Mouse (Mus musculus): ENCODE results near the gene Smap2. TPM values are rescaled to one million over a fixed set of nuclear protein-coding genes. Genes with fewer than 3 reads are reported as not detected.

The Smap2 gene
- 32.2 TPM for polyA plus RNA-seq (2017; shearing (Covaris generic))

DNA sequence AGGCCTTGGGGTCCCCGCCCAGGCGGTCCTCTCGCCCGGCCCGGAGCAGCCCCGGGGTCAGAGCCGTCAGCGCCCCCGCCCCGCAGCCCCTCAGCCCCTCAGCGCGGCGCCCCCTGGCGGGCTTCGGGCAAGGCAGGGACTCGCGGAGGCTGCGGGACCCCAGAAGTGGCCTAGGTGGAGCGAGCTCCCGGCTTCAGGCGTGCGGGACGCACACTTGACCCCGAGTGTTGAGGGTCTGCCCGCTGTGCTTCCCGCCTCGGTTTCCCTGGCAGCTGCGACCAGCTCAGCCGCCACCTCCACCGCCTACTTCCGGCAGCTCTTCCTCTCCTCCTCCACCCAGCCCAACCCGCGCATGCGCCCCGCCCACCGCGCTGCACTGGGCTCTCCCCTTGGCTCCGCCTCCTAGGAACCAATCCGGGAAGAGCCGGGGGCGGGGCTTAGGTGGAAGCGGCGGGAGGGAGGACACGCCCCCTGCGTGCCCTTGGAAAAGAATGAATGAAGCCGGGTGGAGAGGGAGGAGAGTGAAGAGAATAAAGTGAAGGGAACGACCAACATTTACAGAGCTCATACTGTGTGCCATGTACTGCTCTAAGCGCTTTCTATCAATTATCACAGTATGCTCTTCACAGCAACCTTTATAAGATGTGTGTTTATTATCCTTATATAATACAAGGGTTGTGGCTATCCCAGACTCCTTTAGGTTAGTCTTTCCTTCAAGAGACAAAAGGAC is at the start of gene Smap2:
Gene Smap2, minus strand, starts transcription at position 320 of the 730 bp plus-strand sequence.

DNA sequence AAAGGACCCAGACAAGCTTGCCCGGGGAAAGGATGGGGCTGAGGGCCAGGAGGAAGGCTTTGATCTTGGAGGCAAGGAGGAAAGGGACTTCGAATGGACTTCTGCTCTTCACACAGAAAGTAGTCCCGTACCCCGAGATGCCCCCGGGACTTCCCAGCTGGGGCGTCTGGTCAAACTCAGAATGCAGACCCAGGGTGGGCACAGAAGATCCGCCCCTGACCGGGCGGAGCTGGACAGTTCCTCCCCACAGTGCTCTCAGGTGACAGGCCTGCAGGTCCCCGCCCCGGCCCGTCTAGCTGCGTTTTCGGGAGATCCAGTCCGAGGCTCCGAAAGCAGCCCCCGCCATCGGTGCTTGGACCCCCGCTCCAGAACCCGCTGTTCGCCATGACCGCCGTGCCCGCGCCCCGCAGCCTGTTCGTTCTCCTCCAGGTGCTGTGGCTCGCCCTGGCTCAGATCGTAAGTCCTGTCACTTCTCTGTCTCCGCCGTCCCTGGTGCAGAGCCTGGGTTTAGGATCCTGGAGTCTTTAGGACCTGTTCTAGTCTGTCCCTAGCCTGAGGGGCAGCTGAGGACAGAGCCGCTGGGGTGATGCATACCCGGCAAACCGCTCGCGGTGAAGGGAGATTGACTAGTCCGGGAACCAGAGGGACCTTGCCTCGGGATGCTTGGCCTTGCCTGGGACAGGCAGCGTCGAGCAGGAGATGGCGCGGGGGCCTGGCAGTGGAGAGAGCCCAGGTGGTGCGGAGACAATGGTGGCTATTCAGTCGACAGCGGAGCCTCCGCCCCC is 22.5 kb upstream of the Smap2 start, which contains the start of gene Col9a2:
Gene Col9a2, plus strand, starts transcription at position 55 of the 785 bp plus-strand sequence.

DNA sequence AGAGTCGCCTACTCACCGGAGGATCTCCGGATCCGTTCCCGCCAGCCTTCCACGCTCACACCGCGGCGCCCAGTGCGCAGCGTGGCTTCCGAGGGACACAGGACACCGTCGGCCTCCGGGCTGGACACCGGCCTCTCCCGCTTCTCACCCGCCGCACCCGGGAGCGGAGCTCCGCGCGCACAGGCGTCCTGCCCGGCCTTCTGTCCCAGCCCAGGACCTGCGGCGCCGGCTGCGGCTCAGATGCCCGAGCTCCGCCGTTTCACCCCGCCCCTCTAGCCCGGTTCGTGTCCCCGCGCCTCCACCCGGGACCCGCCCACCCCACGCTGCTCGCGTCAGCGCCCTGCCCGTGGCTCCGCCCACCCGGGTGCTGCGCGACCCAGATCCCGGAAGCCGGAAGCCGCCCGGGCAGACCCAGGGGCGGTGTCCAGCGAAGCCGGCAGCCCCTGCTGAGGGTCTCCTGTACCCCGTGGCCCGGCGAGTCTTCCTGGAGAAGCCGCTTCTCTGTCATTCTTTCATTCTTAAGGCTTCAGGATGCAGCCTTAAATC is 65.5 kb downstream of the Smap2 start, which contains the start of gene Zfp69:
Gene Zfp69, minus strand, starts transcription at position 272 of the 546 bp plus-strand sequence.

DNA sequence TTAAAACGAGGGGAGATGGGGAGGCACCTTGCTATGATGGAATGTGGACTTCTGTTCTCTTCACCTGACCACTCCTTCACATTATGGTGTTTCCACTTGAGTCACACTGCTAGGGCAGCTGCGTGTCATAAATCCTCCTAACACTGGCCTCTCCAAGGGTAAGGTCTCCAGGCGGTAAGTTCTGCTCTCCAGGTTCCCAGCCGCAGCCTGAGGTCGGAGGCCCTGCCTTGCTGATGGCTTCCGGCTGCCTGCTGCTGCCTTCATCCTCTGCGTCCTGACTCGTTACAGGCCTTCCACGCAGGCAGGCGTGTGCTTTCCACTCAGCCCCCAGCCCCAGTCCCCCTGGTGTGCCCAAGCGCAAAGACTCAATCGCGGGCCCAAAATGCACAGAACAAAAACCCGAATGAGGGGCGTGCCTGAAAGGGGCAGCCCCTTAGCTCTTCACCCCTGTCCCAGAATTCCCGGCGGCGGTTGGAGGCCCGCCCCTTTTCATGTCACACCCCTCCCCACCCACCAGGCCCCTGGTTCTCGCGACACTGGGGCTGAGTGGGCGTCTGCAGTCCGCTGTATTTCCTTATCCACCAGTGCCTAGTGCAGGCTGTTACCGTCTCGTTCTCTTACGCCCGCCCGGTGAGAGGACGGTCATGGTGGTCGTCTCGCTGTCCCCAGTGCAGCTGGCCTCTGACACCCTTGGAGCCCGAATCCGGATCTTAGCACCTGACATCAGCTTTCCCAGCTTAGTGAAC is 92.3 kb downstream of the Smap2 start, which contains the start of gene Exo5:
Gene Exo5, minus strand, starts transcription at position 464 of the 746 bp plus-strand sequence.

Other genes with a start within 250 kb of the Smap2 start
- 59.8 TPM for gene Nfyc, start 185.7 kb downstream of the Smap2 start, polyA plus RNA-seq (2017; shearing (Covaris generic))
- gene Rims3, start 162.4 kb downstream of the Smap2 start, polyA plus RNA-seq (2017; shearing (Covaris generic)), result 0.94 TPM
- gene Exo5, start 92.2 kb downstream of the Smap2 start, polyA plus RNA-seq (2017; shearing (Covaris generic)), result 33.1 TPM
- 1.1 TPM for gene Zfp69, start 65.5 kb downstream of the Smap2 start, polyA plus RNA-seq (2017; shearing (Covaris generic))
- not detected for gene Col9a2, start 22.1 kb upstream of the Smap2 start, polyA plus RNA-seq (2017; shearing (Covaris generic))
- 63.1 TPM for gene Zmpste24, start 81.0 kb upstream of the Smap2 start, polyA plus RNA-seq (2017; shearing (Covaris generic))
- not detected for gene Tmco2, start 92.0 kb upstream of the Smap2 start, polyA plus RNA-seq (2017; shearing (Covaris generic))
- 33.8 TPM for gene Rlf, start 197.8 kb upstream of the Smap2 start, polyA plus RNA-seq (2017; shearing (Covaris generic))